Mouse (Mus musculus) kidney, adult 18-20 months (tissue): ENCODE measurements around the gene Prr15l.
A peak's percentile ranks its signal among the peaks of the same experiment; 100 is the strongest.

Experiments
- DNase-seq: peaks from one replicate; pipeline ENCODE4 v3.0.0; 2021

The Prr15l gene

GRCm38 (mm10) chr11:96977606-96978400 is 49.9 kb downstream of the Prr15l start:
- DNase-seq, result peak; percentile 99

DNA sequence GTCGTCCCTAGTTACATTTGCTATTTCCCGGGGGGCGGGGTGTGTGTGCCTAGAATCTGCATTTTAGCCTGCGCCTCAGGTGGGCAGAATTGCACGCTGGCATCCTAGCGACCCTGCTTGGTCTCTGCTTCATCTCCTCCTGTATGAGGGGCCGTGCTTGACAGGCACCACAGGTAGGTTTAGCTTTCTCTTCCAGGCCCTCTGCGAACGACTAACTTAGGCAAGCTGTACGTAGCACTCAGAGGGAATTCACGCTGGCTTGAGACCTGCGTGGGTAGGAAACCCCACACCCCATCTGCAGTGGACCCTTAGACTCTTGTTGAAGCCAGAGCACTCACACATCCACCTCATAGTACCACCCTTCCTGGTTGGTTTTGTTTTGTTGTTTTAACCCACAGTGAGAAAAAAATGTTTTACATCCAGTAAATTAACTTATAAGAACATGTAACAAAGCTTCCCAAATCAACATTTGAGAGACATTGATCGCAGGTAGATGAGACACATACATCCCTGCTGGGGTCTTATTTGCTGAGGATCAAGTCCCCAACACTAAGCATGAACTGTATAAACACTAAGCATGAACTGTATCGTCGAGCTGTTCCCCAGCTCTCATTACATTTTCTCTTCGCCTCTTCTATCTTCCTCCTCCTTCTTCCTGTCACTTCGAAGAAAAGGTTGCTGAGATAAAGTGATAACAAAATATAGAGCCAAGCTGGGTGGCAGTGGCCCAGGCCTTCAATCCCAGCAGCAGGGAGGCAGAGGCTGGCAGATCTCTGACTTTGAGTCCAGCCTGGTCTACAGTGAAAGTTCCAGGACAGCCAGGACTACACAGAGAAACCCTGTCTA is 50.7 kb downstream of the Prr15l start:
- DNase-seq, result no peak

DNA sequence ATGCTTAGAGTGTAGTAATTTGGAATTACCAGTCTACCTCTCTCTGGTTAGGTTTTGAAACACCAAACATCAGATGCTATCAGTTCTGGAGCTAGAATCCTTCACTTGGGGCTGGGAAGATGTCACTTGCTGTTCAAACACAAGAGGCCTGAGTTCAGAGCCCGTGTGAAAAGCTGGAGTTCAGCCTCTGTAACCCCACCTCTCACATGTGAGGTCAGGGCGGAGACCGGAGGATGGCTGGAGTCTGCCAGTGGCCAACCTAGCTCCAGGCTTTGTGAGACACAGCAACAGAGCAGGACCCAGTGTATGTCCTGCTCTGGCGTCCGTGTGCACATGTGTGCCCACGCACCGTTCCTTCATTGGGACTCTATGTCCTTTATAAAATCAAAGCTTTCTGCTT is 51.4 kb downstream of the Prr15l start:
- DNase-seq, result no peak

- no peak for DNase-seq
These were observed 52.1 kb downstream of the Prr15l start for GRCm38 (mm10) chr11:96980021-96980420.

DNA sequence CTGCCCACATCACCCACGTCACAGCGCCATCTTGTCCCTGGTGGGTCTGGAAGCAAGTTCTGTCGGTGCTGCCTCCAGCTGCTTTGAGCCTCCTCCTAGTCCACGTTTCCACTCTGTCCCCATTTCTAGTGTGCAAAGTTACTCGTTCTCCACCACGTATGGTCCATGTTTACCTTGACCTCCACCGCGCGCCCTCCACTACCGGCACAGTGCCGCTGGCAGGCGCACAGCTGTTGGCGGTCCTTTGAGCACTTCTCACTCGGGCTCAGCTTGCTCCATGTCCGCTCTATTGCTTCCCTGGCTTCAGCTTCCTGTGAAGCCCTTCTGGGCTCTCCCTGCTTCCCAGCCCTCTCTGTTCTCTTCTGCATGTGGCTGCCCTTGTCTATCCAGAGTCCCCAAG is 53.6 kb downstream of the Prr15l start:
- DNase-seq, result no peak

DNA sequence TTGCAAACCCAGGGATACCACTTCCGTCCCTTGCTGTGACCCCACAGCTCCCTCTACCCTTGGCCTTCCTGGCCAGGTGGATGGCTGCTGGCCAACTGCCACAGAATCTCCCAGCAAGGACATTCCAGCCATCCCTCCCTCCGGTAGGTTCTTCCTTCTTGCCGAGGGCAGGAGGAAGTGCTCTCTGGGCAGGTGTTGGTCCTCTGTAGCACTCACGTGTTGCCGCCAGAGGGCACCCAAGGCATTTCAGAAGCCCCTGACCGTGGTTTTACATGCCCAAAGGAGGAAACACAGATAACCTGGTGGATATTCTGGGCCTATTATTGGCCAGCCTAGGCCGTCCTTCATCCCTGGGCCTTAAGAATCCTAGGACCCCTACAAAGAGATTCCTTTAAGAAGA is 54.5 kb downstream of the Prr15l start:
- peak; percentile 82 for DNase-seq

- DNase-seq, result no peak
These were observed 55.0 kb downstream of the Prr15l start, which contains the start of gene Sp2 for GRCm38 (mm10) chr11:96982859-96983258. Sp2 (minus strand) TSS chr11:96982959.

- DNase-seq, result no peak
These were observed 57.0 kb downstream of the Prr15l start for GRCm38 (mm10) chr11:96984903-96985302.

DNA sequence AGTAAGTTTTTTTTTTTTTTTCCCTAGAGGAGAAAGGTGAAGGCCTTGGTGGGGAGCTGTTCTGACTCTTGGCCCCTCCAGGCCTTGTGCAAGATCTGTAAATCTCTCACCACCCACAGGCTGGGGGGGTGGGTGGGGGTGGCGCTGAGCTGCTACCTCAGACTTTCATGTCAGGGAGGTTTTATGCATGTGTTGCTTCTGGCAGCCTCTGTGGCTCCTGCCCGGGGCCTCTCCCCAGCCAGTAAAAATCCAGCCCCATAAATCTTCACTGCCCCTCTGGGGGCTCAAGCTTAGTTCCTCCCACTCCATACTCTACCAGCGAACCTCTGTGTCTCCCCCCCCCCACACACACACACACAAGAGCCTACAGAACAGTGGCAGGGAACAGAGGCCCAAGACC is 58.6 kb downstream of the Prr15l start:
- no peak for DNase-seq
